Mouse (Mus musculus) embryonic facial prominence, embryonic 13.5 days (tissue): ENCODE data around the gene Pik3ap1. TPM values are rescaled to one million over a fixed set of nuclear protein-coding genes. Genes with fewer than 3 reads are reported as not detected.
"Not testable (repeated sequence)": the region's sequence is repeated elsewhere in the genome, so short reads cannot be mapped to it uniquely, and the experiment has no call there.

Experiments used
- ATAC-seq: fragments of 200-750 bp; cut with Nextera tagmentation; 2 replicates; pipeline ENCODE4 v1.8.0; 2017; ENCODE audit warnings: low read depth; ENCODE audit not compliant: insufficient number of reproducible peaks, insufficient read depth, low FRiP score, low TSS enrichment
- H3K27ac ChIP-seq: fragments of 300-500 bp; sonication (generic); 2 replicates; pipeline ENCODE4 v1.5.1; 2015; ENCODE audit warnings: moderate library complexity, mild to moderate bottlenecking, inconsistent platforms
- H3K27me3 ChIP-seq: fragments of 300-500 bp; sonication (generic); 2 replicates; pipeline ENCODE4 v1.6.1; 2015; ENCODE audit warnings: mild to moderate bottlenecking, inconsistent platforms
- H3K36me3 ChIP-seq: fragments of 300-500 bp; sonication (generic); 2 replicates; pipeline ENCODE4 v1.6.1; 2015; ENCODE audit warnings: mild to moderate bottlenecking, inconsistent platforms
- H3K4me1 ChIP-seq: fragments of 300-500 bp; sonication (generic); 2 replicates; pipeline ENCODE4 v1.6.1; 2015; ENCODE audit warnings: inconsistent platforms
- H3K4me2 ChIP-seq: fragments of 300-500 bp; sonication (generic); 2 replicates; pipeline ENCODE4 v1.6.1; 2015; ENCODE audit warnings: moderate library complexity, mild to moderate bottlenecking, inconsistent platforms
- H3K4me3 ChIP-seq: fragments of 300-500 bp; sonication (generic); 2 replicates; pipeline ENCODE4 v1.5.1; 2015; ENCODE audit warnings: mild to moderate bottlenecking, inconsistent platforms
- H3K9ac ChIP-seq: fragments of 300-500 bp; sonication (generic); 2 replicates; pipeline ENCODE4 v1.6.1; 2015; ENCODE audit warnings: mild to moderate bottlenecking, inconsistent platforms
- H3K9me3 ChIP-seq: fragments of 300-500 bp; sonication (generic); 2 replicates; pipeline ENCODE4 v1.6.1; 2016; ENCODE audit warnings: inconsistent platforms
- WGBS: fragments of 180-500 bp; shearing (Covaris S2); methylation state at CpG from one replicate; pipeline ENCODE4 v1.1.7; 2015; ENCODE audit warnings: mixed read lengths; 5-methylcytosine and 5-hydroxymethylcytosine counted together
- polyA plus RNA-seq: library from polyadenylated mRNA; unstranded; fragments of >200 nt; fragmentation: Nextera tagmentation; extraction: Ambion mirVana; gene quantifications from 2 replicates; pipeline ENCODE4 v1.2.1, GENCODE M21; 2015

Pik3ap1 gene
- polyA plus RNA-seq: 1.8 and 1.9 TPM in 2 replicates

- H3K4me3 ChIP-seq: peak within 1 kb of the TSS; percentile 55
- WGBS: under 1% methylated on average over 41 of the region's 41 CpGs
- peaks cover 16% of the 10 kb centered on the region; the same call in 1 of the 2 replicates for H3K4me1 ChIP-seq
- H3K9ac ChIP-seq: peak within 1 kb of the TSS; percentile 66
- no peaks in the 10 kb centered on the region for H3K9me3 ChIP-seq
- peak within 1 kb of the TSS; percentile 99 for H3K4me2 ChIP-seq
- ATAC-seq: no peak
- no peaks in the 10 kb centered on the region for H3K36me3 ChIP-seq
- no peak within 1 kb of the TSS for H3K27ac ChIP-seq
- peaks cover 31% of the 10 kb centered on the region for H3K27me3 ChIP-seq
Observed at GRCm38 (mm10) chr19:41384922-41385508, at the start of gene Pik3ap1. Gene Pik3ap1, minus strand, starts transcription at chr19:41385102.

- not testable (repeated sequence) for ATAC-seq, H3K9me3 ChIP-seq, H3K27ac ChIP-seq, H3K4me2 ChIP-seq, H3K36me3 ChIP-seq, H3K27me3 ChIP-seq, H3K9ac ChIP-seq, H3K4me1 ChIP-seq, H3K4me3 ChIP-seq
- WGBS: no CpG with 5 or more reads among the region's 6 CpGs
Observed at GRCm38 (mm10) chr19:41431512-41432164, 46.7 kb upstream of the Pik3ap1 start.

GRCm38 (mm10) chr19:41425927-41426772 is 41.2 kb upstream of the Pik3ap1 start:
- ATAC-seq, H3K9ac ChIP-seq: not testable (repeated sequence)
- WGBS: no CpG with 5 or more reads among the region's 8 CpGs

GRCm38 (mm10) chr19:41421264-41421663 is 36.4 kb upstream of the Pik3ap1 start:
- Histone ChIP-seq H3K4me1 (no peaks in the 10 kb centered on the region), H3K27ac (no peak overlapping the region), H3K4me2 (no peak overlapping the region), H3K36me3 (no peaks in the 10 kb centered on the region), H3K27me3 (no peaks in the 10 kb centered on the region), H3K9ac (no peak overlapping the region), H3K4me3 (no peak overlapping the region), H3K9me3 (no peaks in the 10 kb centered on the region)
- WGBS: 69% methylated on average over 2 of the region's 2 CpGs
- ATAC-seq: no peak

More at GRCm38 (mm10) chr19:41425927-41426772, 41.2 kb upstream of the Pik3ap1 start:
- H3K27me3 ChIP-seq, H3K27ac ChIP-seq, H3K9me3 ChIP-seq, H3K4me1 ChIP-seq, H3K36me3 ChIP-seq, H3K4me3 ChIP-seq, H3K4me2 ChIP-seq: not testable (repeated sequence)

GRCm38 (mm10) chr19:41418786-41419185 is 33.9 kb upstream of the Pik3ap1 start:
- Histone ChIP-seq H3K4me1 (no peaks in the 10 kb centered on the region), H3K9ac (no peak overlapping the region), H3K4me2 (no peak overlapping the region), H3K4me3 (no peak overlapping the region), H3K27me3 (no peaks in the 10 kb centered on the region), H3K9me3 (no peaks in the 10 kb centered on the region), H3K27ac (no peak overlapping the region), H3K36me3 (no peaks in the 10 kb centered on the region)
- no peak for ATAC-seq
- 79% methylated on average over 2 of the region's 2 CpGs for WGBS

GRCm38 (mm10) chr19:41417995-41418394 is 33.1 kb upstream of the Pik3ap1 start:
- Histone ChIP-seq H3K27ac (no peak overlapping the region), H3K9ac (no peak overlapping the region), H3K4me2 (no peak overlapping the region), H3K27me3 (no peaks in the 10 kb centered on the region), H3K4me1 (no peaks in the 10 kb centered on the region), H3K9me3 (no peaks in the 10 kb centered on the region), H3K4me3 (no peak overlapping the region), H3K36me3 (no peaks in the 10 kb centered on the region)
- no peak for ATAC-seq
- 62% methylated on average over 5 of the region's 5 CpGs for WGBS

- no peak overlapping the region for H3K9ac ChIP-seq
- H3K9me3 ChIP-seq: no peaks in the 10 kb centered on the region
- no peak overlapping the region for H3K27ac ChIP-seq
- H3K4me3 ChIP-seq: no peak overlapping the region
- H3K27me3 ChIP-seq: no peaks in the 10 kb centered on the region
- H3K36me3 ChIP-seq: no peaks in the 10 kb centered on the region
- no peaks in the 10 kb centered on the region for H3K4me1 ChIP-seq
- ATAC-seq: no peak
- 29% methylated on average over 10 of the region's 10 CpGs for WGBS
- H3K4me2 ChIP-seq: no peak overlapping the region
Observed at GRCm38 (mm10) chr19:41416201-41416600, 31.3 kb upstream of the Pik3ap1 start.

- H3K36me3 ChIP-seq: no peaks in the 10 kb centered on the region
- no peak for ATAC-seq
- H3K4me1 ChIP-seq: no peaks in the 10 kb centered on the region
- H3K4me2 ChIP-seq: no peak overlapping the region
- no peak overlapping the region for H3K27ac ChIP-seq
- H3K4me3 ChIP-seq: no peak overlapping the region
- 74% methylated on average over 8 of the region's 8 CpGs for WGBS
- H3K9ac ChIP-seq: no peak overlapping the region
- H3K9me3 ChIP-seq: no peaks in the 10 kb centered on the region
- no peaks in the 10 kb centered on the region for H3K27me3 ChIP-seq
Observed at GRCm38 (mm10) chr19:41402603-41403002, 17.7 kb upstream of the Pik3ap1 start.

GRCm38 (mm10) chr19:41390856-41391255 is 6.0 kb upstream of the Pik3ap1 start:
- ATAC-seq: no peak
- peaks cover 9% of the 10 kb centered on the region for H3K27me3 ChIP-seq

GRCm38 (mm10) chr19:41389351-41389750 is 4.4 kb upstream of the Pik3ap1 start:
- Histone ChIP-seq H3K9me3 (no peaks in the 10 kb centered on the region), H3K4me2 (no peak overlapping the region), H3K27ac (no peak overlapping the region), H3K4me1 (peaks cover 9% of the 10 kb centered on the region; the same call in 1 of the 2 replicates), H3K4me3 (no peak overlapping the region), H3K9ac (no peak overlapping the region), H3K27me3 (peaks cover 24% of the 10 kb centered on the region), H3K36me3 (no peaks in the 10 kb centered on the region)
- WGBS: 47% methylated on average over 6 of the region's 6 CpGs
- no peak for ATAC-seq

More at GRCm38 (mm10) chr19:41390856-41391255, 6.0 kb upstream of the Pik3ap1 start:
- Histone ChIP-seq H3K9me3 (no peaks in the 10 kb centered on the region), H3K27ac (no peak overlapping the region), H3K4me1 (no peaks in the 10 kb centered on the region), H3K4me3 (no peak overlapping the region), H3K36me3 (no peaks in the 10 kb centered on the region), H3K4me2 (no peak overlapping the region), H3K9ac (no peak overlapping the region)
- WGBS: 86% methylated on average over 8 of the region's 8 CpGs

- no peak overlapping the region for H3K9ac ChIP-seq
- H3K4me2 ChIP-seq: no peak overlapping the region
- peaks cover 16% of the 10 kb centered on the region; the same call in 1 of the 2 replicates for H3K4me1 ChIP-seq
- H3K27me3 ChIP-seq: peaks cover 31% of the 10 kb centered on the region
- no peak overlapping the region for H3K4me3 ChIP-seq
- no peak overlapping the region for H3K27ac ChIP-seq
- 91% methylated on average over 7 of the region's 7 CpGs for WGBS
- H3K36me3 ChIP-seq: no peaks in the 10 kb centered on the region
- no peaks in the 10 kb centered on the region for H3K9me3 ChIP-seq
- ATAC-seq: no peak
Observed at GRCm38 (mm10) chr19:41388242-41388641, 3.3 kb upstream of the Pik3ap1 start.
